Mouse (Mus musculus): ENCODE data around the gene Babam2. TPM values are rescaled to one million over a fixed set of nuclear protein-coding genes. Genes with fewer than 3 reads are reported as not detected.

Babam2 gene
- polyA plus RNA-seq, 1 experiment = 77.2 TPM

DNA sequence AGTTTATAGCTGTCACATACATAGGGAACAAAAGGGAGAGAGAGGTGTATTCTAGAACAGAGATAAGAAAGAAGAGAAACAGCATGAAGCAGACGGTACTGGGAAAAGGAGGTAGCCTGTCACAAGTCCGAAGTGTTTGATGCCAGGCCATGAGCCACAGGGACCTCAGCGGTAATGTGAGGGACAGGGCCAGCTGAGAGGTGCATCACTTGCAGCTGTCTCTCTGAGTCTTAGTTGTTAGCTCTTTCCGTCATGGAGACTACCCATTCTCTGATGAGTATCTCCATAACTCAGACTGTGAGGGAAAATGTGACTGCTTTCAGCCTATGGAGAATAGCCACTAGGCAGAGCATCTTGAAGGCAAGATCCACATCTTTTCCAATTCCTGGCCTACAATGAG lies 253.0 kb downstream of the Babam2 start:
- no peak overlapping the region for H3K4me3 ChIP-seq
- H3K4me2 ChIP-seq (ENCODE audit: low read depth) = no peak overlapping the region
- no peaks in the 10 kb centered on the region for H3K36me3 ChIP-seq (ENCODE audit: control insufficient read depth, insufficient read depth)
- H3K79me2 ChIP-seq (ENCODE audit: control insufficient read depth, insufficient read depth) = no peaks in the 10 kb centered on the region
- no peak overlapping the region for H3ac ChIP-seq (ENCODE audit: control insufficient read depth, insufficient read length)
- no peak for TF ChIP-seq E2F4 (IDR thresholded peaks at IDR 0.05; ENCODE audit: insufficient read depth)
- no peak for TF ChIP-seq USF1 (IDR thresholded peaks at IDR 0.05; ENCODE audit: low read depth)
- peak; percentile 99 to 100 (median 100) for TF ChIP-seq MYOD1 (IDR thresholded peaks at IDR 0.05; ENCODE audit: control insufficient read depth in 1 of 3, insufficient read length in 2 of 3, low read depth in 2 of 3)
- TF ChIP-seq MYOG (IDR thresholded peaks at IDR 0.05; ENCODE audit: control insufficient read depth in 1 of 3, insufficient read depth in 1 of 3, insufficient read length in 2 of 3, low read depth in 2 of 3) = peak; percentile 68 to 93 (median 92)
- no peak for TF ChIP-seq POLR2A (IDR thresholded peaks at IDR 0.05; ENCODE audit: insufficient read length, low read depth)
- no peak for TF ChIP-seq CEBPB (IDR thresholded peaks at IDR 0.05; ENCODE audit: insufficient read depth, poor library complexity, severe bottlenecking)
- no peak for TF ChIP-seq POLR2AphosphoS2 (IDR thresholded peaks at IDR 0.05; ENCODE audit: insufficient read length, low read depth)
- TF ChIP-seq REST (IDR thresholded peaks at IDR 0.05; ENCODE audit: insufficient read depth, insufficient read length) = no peak
- TF ChIP-seq TCF3 (IDR thresholded peaks at IDR 0.05; ENCODE audit: insufficient read length, low read depth) = peak; percentile 86
- peak; percentile 88 for TF ChIP-seq TCF12 (IDR thresholded peaks at IDR 0.05; ENCODE audit: insufficient read depth, poor library complexity, severe bottlenecking)
- TF ChIP-seq SRF (IDR thresholded peaks at IDR 0.05; ENCODE audit: control insufficient read depth, insufficient read length, low read depth) = no peak
- TF ChIP-seq MAX (IDR thresholded peaks at IDR 0.05; ENCODE audit: low read depth) = no peak
- H3K27me3 ChIP-seq (ENCODE audit: control insufficient read depth, insufficient read depth, insufficient read length) = no peaks in the 10 kb centered on the region

DNA sequence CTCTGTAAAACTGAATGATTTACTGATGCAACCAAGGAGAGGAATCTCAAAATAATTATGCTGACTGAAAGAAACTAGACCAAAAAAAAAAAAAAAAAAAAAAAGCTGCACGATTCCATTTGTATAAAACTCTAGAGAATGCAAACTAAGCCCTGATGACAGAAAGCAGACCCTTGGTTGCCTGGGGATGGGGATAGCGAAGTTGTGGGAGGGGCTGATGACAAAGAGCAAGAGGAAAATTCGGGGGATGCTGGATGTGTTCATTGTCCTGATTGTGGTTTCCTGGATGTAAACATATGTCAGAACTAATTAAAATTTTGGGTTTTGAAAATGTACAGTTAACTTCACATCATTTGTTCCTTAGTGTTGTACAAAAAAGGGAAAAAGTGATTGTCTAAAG lies 257.7 kb downstream of the Babam2 start:
- Histone ChIP-seq H3ac (ENCODE audit: control insufficient read depth, insufficient read length) (no peak overlapping the region), H3K4me2 (ENCODE audit: low read depth) (no peak overlapping the region), H3K4me3 (no peak overlapping the region), H3K79me2 (ENCODE audit: control insufficient read depth, insufficient read depth) (no peaks in the 10 kb centered on the region), H3K27me3 (ENCODE audit: control insufficient read depth, insufficient read depth, insufficient read length) (no peaks in the 10 kb centered on the region), H3K36me3 (ENCODE audit: control insufficient read depth, insufficient read depth) (no peaks in the 10 kb centered on the region)
- TF ChIP-seq TCF3 (IDR thresholded peaks at IDR 0.05; ENCODE audit: insufficient read length, low read depth) (no peak), CEBPB (IDR thresholded peaks at IDR 0.05; ENCODE audit: insufficient read depth, poor library complexity, severe bottlenecking) (no peak)

- peak in 1 of 3 experiments; percentile 43 for TF ChIP-seq MYOD1 (IDR thresholded peaks at IDR 0.05; ENCODE audit: control insufficient read depth in 1 of 3, insufficient read length in 2 of 3, low read depth in 2 of 3)
- TF ChIP-seq POLR2AphosphoS2 (IDR thresholded peaks at IDR 0.05; ENCODE audit: insufficient read length, low read depth) = no peak
- Histone ChIP-seq H3ac (ENCODE audit: control insufficient read depth, insufficient read length) (no peak overlapping the region), H3K27me3 (ENCODE audit: control insufficient read depth, insufficient read depth, insufficient read length) (no peaks in the 10 kb centered on the region), H3K36me3 (ENCODE audit: control insufficient read depth, insufficient read depth) (no peaks in the 10 kb centered on the region), H3K4me2 (ENCODE audit: low read depth) (no peak overlapping the region), H3K79me2 (ENCODE audit: control insufficient read depth, insufficient read depth) (no peaks in the 10 kb centered on the region), H3K4me3 (no peak overlapping the region)
Observed at GRCm38 (mm10) chr5:31956336-31956735, 258.9 kb downstream of the Babam2 start.

DNA sequence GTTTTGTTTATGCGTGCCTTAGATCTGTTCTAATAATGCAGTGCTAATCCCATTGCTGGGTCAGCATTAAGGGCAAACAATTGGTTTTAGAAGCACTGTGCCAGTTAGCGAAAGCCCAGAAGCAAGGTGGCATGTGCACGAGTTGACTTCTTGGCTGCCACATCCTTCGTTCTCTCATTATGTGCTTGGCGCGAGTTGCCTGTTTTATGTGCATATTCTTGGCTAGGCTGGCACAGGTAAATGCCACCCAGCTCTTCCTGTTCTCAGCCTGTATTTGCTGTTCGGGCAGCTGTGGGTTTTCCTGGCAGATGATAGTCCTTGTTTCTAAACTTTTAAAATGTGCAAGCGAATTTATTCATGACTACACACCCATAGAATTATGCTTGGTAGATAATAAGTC lies 262.4 kb downstream of the Babam2 start:
- Histone ChIP-seq H3ac (ENCODE audit: control insufficient read depth, insufficient read length) (no peak overlapping the region), H3K4me3 (no peak overlapping the region), H3K79me2 (ENCODE audit: control insufficient read depth, insufficient read depth) (no peaks in the 10 kb centered on the region), H3K36me3 (ENCODE audit: control insufficient read depth, insufficient read depth) (no peaks in the 10 kb centered on the region), H3K27me3 (ENCODE audit: control insufficient read depth, insufficient read depth, insufficient read length) (no peaks in the 10 kb centered on the region), H3K4me2 (ENCODE audit: low read depth) (no peak overlapping the region)
- TF ChIP-seq TCF3 (IDR thresholded peaks at IDR 0.05; ENCODE audit: insufficient read length, low read depth) (no peak), MAX (IDR thresholded peaks at IDR 0.05; ENCODE audit: low read depth) (no peak), POLR2AphosphoS2 (IDR thresholded peaks at IDR 0.05; ENCODE audit: insufficient read length, low read depth) (no peak), SRF (IDR thresholded peaks at IDR 0.05; ENCODE audit: control insufficient read depth, insufficient read length, low read depth) (no peak), CEBPB (IDR thresholded peaks at IDR 0.05; ENCODE audit: insufficient read depth, poor library complexity, severe bottlenecking) (no peak), POLR2A (IDR thresholded peaks at IDR 0.05; ENCODE audit: insufficient read length, low read depth) (no peak), E2F4 (IDR thresholded peaks at IDR 0.05; ENCODE audit: insufficient read depth) (no peak), USF1 (IDR thresholded peaks at IDR 0.05; ENCODE audit: low read depth) (no peak), REST (IDR thresholded peaks at IDR 0.05; ENCODE audit: insufficient read depth, insufficient read length) (no peak), MYOG (IDR thresholded peaks at IDR 0.05; ENCODE audit: control insufficient read depth in 1 of 3, insufficient read depth in 1 of 3, insufficient read length in 2 of 3, low read depth in 2 of 3) (no peak), MYOD1 (IDR thresholded peaks at IDR 0.05; ENCODE audit: control insufficient read depth in 1 of 3, insufficient read length in 2 of 3, low read depth in 2 of 3) (no peak), TCF12 (IDR thresholded peaks at IDR 0.05; ENCODE audit: insufficient read depth, poor library complexity, severe bottlenecking) (no peak)

DNA sequence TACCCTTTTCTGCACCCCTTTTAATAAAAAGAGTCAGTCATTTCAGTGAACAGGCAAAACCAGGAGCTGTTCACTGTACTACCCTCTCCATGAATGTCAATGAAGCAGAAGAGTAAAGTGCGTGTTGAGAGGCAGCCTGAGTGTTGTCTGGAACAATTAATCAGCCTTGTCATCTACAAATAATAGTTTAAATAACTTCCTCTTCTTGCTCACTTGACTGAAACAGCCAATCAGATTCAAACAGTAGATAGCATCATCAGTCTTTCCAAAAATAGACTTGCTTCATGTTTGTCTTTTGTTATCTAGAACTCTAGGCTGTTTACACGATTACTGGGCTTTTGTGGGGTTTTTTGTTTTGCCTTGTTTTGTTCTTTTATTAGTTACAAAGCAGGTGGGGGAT lies 263.9 kb downstream of the Babam2 start:
- no peaks in the 10 kb centered on the region for H3K27me3 ChIP-seq (ENCODE audit: control insufficient read depth, insufficient read depth, insufficient read length)
- H3ac ChIP-seq (ENCODE audit: control insufficient read depth, insufficient read length) = no peak overlapping the region
- TF ChIP-seq TCF12 (IDR thresholded peaks at IDR 0.05; ENCODE audit: insufficient read depth, poor library complexity, severe bottlenecking) = no peak
- TF ChIP-seq CEBPB (IDR thresholded peaks at IDR 0.05; ENCODE audit: insufficient read depth, poor library complexity, severe bottlenecking) = no peak
- TF ChIP-seq POLR2A (IDR thresholded peaks at IDR 0.05; ENCODE audit: insufficient read length, low read depth) = no peak
- no peak for TF ChIP-seq USF1 (IDR thresholded peaks at IDR 0.05; ENCODE audit: low read depth)
- TF ChIP-seq SRF (IDR thresholded peaks at IDR 0.05; ENCODE audit: control insufficient read depth, insufficient read length, low read depth) = no peak
- no peak for TF ChIP-seq REST (IDR thresholded peaks at IDR 0.05; ENCODE audit: insufficient read depth, insufficient read length)
- no peak for TF ChIP-seq E2F4 (IDR thresholded peaks at IDR 0.05; ENCODE audit: insufficient read depth)
- no peak for TF ChIP-seq MAX (IDR thresholded peaks at IDR 0.05; ENCODE audit: low read depth)
- no peak for TF ChIP-seq POLR2AphosphoS2 (IDR thresholded peaks at IDR 0.05; ENCODE audit: insufficient read length, low read depth)
- TF ChIP-seq TCF3 (IDR thresholded peaks at IDR 0.05; ENCODE audit: insufficient read length, low read depth) = no peak
- TF ChIP-seq MYOD1 (IDR thresholded peaks at IDR 0.05; ENCODE audit: control insufficient read depth in 1 of 3, insufficient read length in 2 of 3, low read depth in 2 of 3) = no peak
- TF ChIP-seq MYOG (IDR thresholded peaks at IDR 0.05; ENCODE audit: control insufficient read depth in 1 of 3, insufficient read depth in 1 of 3, insufficient read length in 2 of 3, low read depth in 2 of 3) = no peak
- H3K4me3 ChIP-seq = no peak overlapping the region
- H3K36me3 ChIP-seq (ENCODE audit: control insufficient read depth, insufficient read depth) = no peaks in the 10 kb centered on the region
- no peak overlapping the region for H3K4me2 ChIP-seq (ENCODE audit: low read depth)
- no peaks in the 10 kb centered on the region for H3K79me2 ChIP-seq (ENCODE audit: control insufficient read depth, insufficient read depth)
